Mouse (Mus musculus) C2C12 (cell line): ENCODE measurements around the gene Fam69a. TPM values are rescaled to one million over a fixed set of nuclear protein-coding genes. Genes with fewer than 3 reads are reported as not detected.
A peak's percentile ranks its signal among the peaks of the same experiment; 100 is the strongest.
"Not testable (repeated sequence)": the region's sequence is repeated elsewhere in the genome, so short reads cannot be mapped to it uniquely, and the experiment has no call there.

ENCODE experiments used
- H3K27me3 ChIP-seq: one replicate; pipeline ENCODE4 v1.6.1; 2011; ENCODE audit not compliant: control insufficient read depth, insufficient read depth, insufficient read length
- H3K36me3 ChIP-seq: one replicate; pipeline ENCODE4 v1.6.1; 2011; ENCODE audit not compliant: control insufficient read depth, insufficient read depth
- H3K4me3 ChIP-seq: one replicate; pipeline ENCODE4 v1.5.1; 2011; ENCODE audit warnings: mild to moderate bottlenecking, control low read depth; ENCODE audit not compliant: poor library complexity, insufficient read depth, severe bottlenecking
- H3K79me2 ChIP-seq: one replicate; pipeline ENCODE4 v1.6.1; 2011; ENCODE audit not compliant: control insufficient read depth, insufficient read depth
- H3K79me3 ChIP-seq: one replicate; pipeline ENCODE4 v1.6.1; 2011; ENCODE audit warnings: low read depth, control low read depth
- H3ac ChIP-seq: one replicate; pipeline ENCODE3; 2011; ENCODE audit warnings: low read depth; ENCODE audit not compliant: control insufficient read depth, insufficient read length
- CEBPB ChIP-seq: IDR thresholded peaks from one replicate; pipeline ENCODE4 v1.6.1; 2011; ENCODE audit warnings: low read depth, mild to moderate bottlenecking, control low read depth, moderate library complexity
- CTCF ChIP-seq: IDR thresholded peaks from one replicate; pipeline ENCODE4 v1.5.1; 2011; ENCODE audit not compliant: control insufficient read depth, insufficient read depth, insufficient read length
- FOSL1 ChIP-seq: IDR thresholded peaks from one replicate; pipeline ENCODE4 v1.8.0; 2011; ENCODE audit warnings: mild to moderate bottlenecking, low read length; ENCODE audit not compliant: poor library complexity, insufficient read depth, severe bottlenecking
- MAX ChIP-seq: IDR thresholded peaks from one replicate; pipeline ENCODE4 v1.6.1; 2011; ENCODE audit warnings: mild to moderate bottlenecking, control low read depth
- MYOD1 ChIP-seq: IDR thresholded peaks from one replicate; pipeline ENCODE4 v1.6.1; 2011; ENCODE audit warnings: low read depth; ENCODE audit not compliant: control insufficient read depth, insufficient read length
- MYOG ChIP-seq: IDR thresholded peaks from one replicate; pipeline ENCODE4 v1.6.1; 2011; ENCODE audit not compliant: control insufficient read depth, insufficient read length; ENCODE audit errors: extremely low read depth
- USF1 ChIP-seq: IDR thresholded peaks from one replicate; pipeline ENCODE4 v1.6.1; 2011; ENCODE audit warnings: low read depth, mild to moderate bottlenecking, control low read depth, moderate library complexity
- polyA plus RNA-seq: library from polyadenylated mRNA; unstranded; fragments of >200 nt; fragmentation: generic; extraction: Trizol; gene quantifications from one replicate; pipeline ENCODE4 v1.2.1, GENCODE M21; 2012; ENCODE audit warnings: missing spikeins

Fam69a gene
- polyA plus RNA-seq, 1 experiment: 4.8 TPM

DNA sequence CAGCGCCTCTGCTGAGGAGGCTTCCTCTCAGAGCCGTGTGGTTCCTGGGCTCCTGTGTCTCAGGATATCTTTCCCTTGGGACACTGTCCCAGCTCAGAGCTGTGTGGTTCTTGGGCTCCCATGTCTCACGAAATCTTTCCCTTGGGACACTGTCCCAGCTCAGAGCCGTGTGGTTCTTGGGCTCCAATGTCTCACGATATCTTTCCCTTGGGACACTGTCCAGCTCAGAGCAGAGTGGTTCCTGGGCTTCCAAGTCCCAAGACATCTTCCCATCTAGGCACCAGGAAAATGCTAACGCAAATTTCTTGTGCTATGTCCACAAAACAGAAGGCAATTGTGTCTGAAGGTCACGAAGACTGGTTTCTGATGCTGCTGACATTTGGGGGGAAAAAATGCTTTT, 92.2 kb downstream of the Fam69a start:
- Histone ChIP-seq H3ac (no peak overlapping the region), H3K27me3 (peaks cover 5% of the 10 kb centered on the region), H3K36me3 (no peaks in the 10 kb centered on the region), H3K79me3 (no peaks in the 10 kb centered on the region), H3K4me3 (no peak overlapping the region), H3K79me2 (no peaks in the 10 kb centered on the region)
- TF ChIP-seq CEBPB: no peak
- no peak for TF ChIP-seq CTCF
- no peak for TF ChIP-seq USF1
- no peak for TF ChIP-seq MYOD1
- TF ChIP-seq MYOG: no peak
- no peak for TF ChIP-seq FOSL1
- no peak for TF ChIP-seq MAX

DNA sequence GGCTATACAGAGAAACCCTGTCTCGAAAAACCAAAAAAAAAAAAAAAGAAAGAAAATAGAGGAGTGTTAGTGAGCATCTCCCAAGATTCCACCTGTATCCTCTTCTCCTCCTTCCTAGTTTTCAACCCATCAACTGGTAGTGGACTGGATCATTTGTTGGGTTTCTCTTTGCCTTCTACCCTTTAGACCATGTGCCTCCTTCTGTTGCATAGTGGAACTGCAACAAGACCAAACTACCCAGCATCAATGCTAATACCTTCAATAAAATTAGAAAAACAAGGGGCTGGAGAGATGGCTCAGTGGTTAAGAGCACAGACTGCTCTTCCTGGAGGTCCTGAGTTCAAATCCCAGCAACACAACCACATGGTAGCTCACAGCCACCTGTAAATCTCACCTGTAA, 95.4 kb downstream of the Fam69a start:
- peak; percentile 2 for TF ChIP-seq CTCF
- H3K4me3 ChIP-seq, H3ac ChIP-seq, H3K79me3 ChIP-seq, H3K79me2 ChIP-seq, H3K27me3 ChIP-seq, H3K36me3 ChIP-seq: not testable (repeated sequence)

DNA sequence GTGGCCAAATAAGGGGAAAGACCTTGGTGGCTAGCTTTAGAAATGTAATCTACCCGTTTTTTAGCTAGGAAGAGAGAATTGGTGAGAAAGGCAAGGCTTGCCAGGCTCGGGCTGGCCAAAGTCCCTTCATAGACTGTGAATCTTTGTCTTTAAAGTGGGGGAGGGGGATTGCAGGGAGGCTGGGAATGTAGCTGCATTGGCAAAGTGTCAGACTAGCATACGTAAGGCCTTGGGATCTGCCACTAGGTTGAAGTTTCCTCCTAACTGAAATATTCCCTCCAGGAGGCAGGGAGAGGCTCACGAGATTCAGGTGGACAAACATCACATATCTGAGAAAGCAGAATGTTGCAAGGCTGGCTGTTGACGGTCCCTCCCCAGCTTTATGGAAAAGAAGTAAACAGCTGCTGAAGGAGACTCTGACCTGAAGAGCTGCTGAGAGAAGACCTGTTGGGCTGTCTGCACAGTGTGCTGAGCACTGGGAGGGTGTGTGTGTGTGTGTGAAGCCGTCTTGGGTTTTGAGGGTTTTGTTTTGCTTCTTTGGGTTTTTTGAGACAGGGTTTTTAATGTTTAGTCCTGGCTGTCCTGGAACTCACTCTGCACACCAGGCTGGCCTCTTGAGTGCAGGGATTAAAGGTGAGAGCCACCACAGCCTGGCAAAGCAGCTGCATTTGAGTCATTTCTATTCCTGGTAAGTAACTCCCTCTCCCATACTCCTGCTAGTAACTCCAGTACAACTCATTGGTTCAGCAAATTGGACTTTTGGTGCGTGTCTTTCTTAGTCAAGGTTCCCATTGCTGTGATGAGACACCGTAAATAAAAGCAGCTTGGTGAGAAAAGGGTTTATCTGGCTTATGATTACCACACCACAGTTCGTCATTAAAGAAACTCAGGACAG, 96.6 kb downstream of the Fam69a start:
- no peak for TF ChIP-seq CEBPB
- TF ChIP-seq MYOG: no peak
- no peak overlapping the region for H3ac ChIP-seq
- no peaks in the 10 kb centered on the region for H3K79me2 ChIP-seq
- no peaks in the 10 kb centered on the region for H3K36me3 ChIP-seq
- no peaks in the 10 kb centered on the region for H3K79me3 ChIP-seq
- H3K4me3 ChIP-seq: no peak overlapping the region
- no peaks in the 10 kb centered on the region for H3K27me3 ChIP-seq

DNA sequence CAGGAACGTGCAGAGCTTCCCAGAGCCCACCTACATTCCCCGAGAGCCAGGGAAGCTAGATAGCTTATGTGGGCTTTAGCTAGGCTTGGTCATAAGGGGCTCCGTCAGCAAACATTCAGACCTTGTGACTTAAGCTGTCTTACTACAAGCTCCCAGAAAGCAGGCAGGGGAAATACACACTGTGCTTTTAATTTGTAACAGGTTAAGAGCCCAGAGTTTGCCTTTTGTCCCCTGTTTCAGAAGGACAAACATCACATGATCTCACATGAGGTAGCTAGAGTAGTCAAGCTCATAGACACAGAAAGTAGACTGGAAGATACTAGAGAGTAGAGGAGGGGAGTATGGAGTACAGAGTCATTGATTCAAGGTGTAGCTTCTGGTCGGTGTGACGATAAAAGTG, 106.2 kb downstream of the Fam69a start:
- Histone ChIP-seq H3K79me2 (no peaks in the 10 kb centered on the region), H3K4me3 (no peak overlapping the region), H3ac (no peak overlapping the region), H3K27me3 (no peaks in the 10 kb centered on the region), H3K79me3 (no peaks in the 10 kb centered on the region), H3K36me3 (no peaks in the 10 kb centered on the region)
- no peak for TF ChIP-seq MYOD1
- TF ChIP-seq CTCF: no peak
- no peak for TF ChIP-seq CEBPB
- no peak for TF ChIP-seq USF1
- no peak for TF ChIP-seq MYOG
- TF ChIP-seq MAX: no peak
- TF ChIP-seq FOSL1: no peak

DNA sequence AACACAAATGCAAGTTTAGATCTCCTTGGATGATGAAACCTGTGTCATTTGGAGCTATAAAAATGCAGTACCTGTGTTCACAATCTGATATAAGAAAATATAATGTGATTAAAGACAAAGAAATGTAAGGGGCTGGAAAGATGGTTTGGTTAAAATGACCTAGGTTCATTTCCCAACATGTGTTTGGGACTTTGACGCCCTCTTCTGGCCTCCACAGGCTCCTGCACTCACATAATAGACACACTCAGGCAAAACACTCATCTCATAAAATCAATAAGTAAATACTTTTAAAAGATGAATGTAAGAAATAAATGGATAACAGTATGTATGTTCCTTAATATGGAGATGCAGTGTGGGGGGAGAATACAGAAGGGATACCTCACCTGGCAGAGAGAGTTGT, 109.8 kb downstream of the Fam69a start:
- Histone ChIP-seq H3K79me3 (no peaks in the 10 kb centered on the region), H3K4me3 (no peak overlapping the region), H3K36me3 (no peaks in the 10 kb centered on the region), H3ac (no peak overlapping the region), H3K79me2 (no peaks in the 10 kb centered on the region), H3K27me3 (no peaks in the 10 kb centered on the region)
- TF ChIP-seq FOSL1: no peak
- TF ChIP-seq USF1: no peak

DNA sequence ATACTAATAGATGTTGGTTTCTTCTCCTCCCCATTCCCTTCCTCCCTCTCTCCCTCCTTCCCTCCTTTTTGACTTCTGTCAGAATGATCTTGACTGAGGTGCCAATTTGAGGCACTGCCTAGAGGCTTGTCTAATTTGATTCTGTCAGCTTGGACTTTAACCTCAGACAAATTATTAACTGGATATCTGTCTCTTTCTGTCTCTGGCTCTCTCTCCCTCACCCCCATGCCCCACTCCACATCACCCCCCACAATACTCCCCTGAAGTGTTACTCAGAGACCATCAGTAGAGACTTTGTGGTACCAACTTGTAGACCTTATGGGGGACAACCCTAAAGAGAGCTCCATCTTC, 111.6 kb downstream of the Fam69a start:
- no peaks in the 10 kb centered on the region for H3K27me3 ChIP-seq
- H3ac ChIP-seq: no peak overlapping the region
- H3K36me3 ChIP-seq: no peaks in the 10 kb centered on the region
- no peaks in the 10 kb centered on the region for H3K79me2 ChIP-seq
- TF ChIP-seq MYOG (no peak), USF1 (no peak), MYOD1 (no peak), MAX (no peak)
- no peak overlapping the region for H3K4me3 ChIP-seq
- no peaks in the 10 kb centered on the region for H3K79me3 ChIP-seq
